Mouse (Mus musculus) neural tube, embryonic 10.5 days (tissue): Measurements from ENCODE around the gene Gm15097.
"Not testable (repeated sequence)": the region's sequence is repeated elsewhere in the genome, so short reads cannot be mapped to it uniquely, and the experiment has no call there.

Source experiments
- DNase-seq: peaks from one replicate; pipeline ENCODE4 v3.0.0-alpha.2; 2017; ENCODE audit warnings: low spot score; ENCODE audit errors: extremely low spot score

The Gm15097 gene

DNA sequence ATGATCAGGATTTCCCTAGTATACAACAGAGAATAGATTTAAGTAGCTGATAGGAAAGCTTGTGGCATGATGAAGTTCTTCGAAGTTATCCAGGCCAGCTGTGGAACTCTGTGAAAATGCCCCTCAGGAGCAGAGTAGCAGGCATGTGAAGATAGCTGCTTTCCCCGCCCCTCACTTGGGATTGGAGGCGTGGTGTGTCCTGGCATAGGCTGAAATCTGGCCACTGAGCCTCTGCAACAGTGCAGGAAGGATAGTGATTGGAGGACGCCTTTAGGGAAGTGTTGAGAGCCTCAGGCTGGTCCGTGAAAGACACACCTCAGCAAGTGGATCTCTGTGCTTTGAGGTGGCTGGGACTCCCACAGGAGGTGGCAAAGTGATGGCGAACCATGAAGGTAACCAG, at the start of gene Gm15097:
TSS of gene Gm15097 (plus strand) at position 301 of the 400 bp plus-strand sequence.
- not testable (repeated sequence) for DNase-seq

DNA sequence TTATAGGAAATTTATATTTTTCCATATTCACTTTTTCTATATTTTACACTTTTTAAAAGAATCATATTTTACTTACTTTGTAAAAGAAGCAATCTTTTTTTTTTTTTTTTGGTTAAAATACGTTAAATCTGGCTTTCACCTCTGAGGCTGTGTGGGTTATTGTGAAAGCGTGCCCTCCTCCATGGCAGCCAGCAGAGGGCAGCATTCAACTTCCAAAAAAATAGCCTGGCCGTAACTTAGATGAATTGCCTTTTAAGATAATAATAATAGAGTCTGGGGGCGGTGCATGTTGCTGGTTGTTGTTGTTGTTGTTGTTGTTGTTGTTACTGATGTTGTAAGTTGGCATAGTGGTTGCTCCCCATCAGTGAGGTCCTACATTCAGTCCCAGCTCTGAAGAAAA, 21.4 kb upstream of the Gm15097 start:
- DNase-seq = not testable (repeated sequence)

DNA sequence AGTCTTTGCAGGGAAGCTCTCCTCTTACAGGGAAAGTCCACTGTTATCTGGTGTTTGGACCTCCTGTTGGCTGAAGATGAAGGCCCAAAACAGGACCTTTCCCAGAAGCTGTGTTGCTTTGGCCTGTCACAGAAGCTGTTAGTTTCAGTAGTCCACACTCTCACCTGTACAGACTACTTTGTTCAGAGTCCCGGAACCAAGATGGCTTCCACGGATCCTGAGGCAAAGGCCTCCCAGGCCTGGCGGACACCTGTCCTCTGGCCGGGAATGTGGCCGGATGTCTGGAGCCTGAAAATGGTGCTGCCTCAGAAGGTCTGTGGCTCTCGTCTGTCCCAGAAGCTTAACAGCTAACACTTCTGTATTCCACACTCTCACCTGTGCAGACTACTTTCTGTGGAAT, 26.9 kb downstream of the Gm15097 start:
- DNase-seq = not testable (repeated sequence)
